Mouse (Mus musculus) heart, embryonic 16.5 days (tissue): ENCODE results near the gene Hoxa3. TPM values are rescaled to one million over a fixed set of nuclear protein-coding genes. Genes with fewer than 3 reads are reported as not detected.
A peak's percentile ranks its signal among the peaks of the same experiment; 100 is the strongest.

Experiments
- ATAC-seq: fragments of 200-750 bp; cut with Nextera tagmentation; replicated peaks from 2 replicates; pipeline ENCODE4 v1.8.0; 2017; ENCODE audit warnings: moderate number of reproducible peaks; ENCODE audit not compliant: insufficient read depth, low FRiP score; ENCODE audit errors: extremely low read depth
- H3K27ac ChIP-seq: fragments of 300-500 bp; sonication (generic); 2 replicates; pipeline ENCODE4 v1.5.1; 2014; ENCODE audit warnings: mild to moderate bottlenecking, low read length, control low read depth, moderate library complexity
- H3K27me3 ChIP-seq: fragments of 300-500 bp; sonication (generic); 2 replicates; pipeline ENCODE4 v1.6.1; 2014; ENCODE audit warnings: low read length, mixed read lengths; ENCODE audit not compliant: control insufficient read depth, insufficient read depth
- H3K36me3 ChIP-seq: fragments of 300-500 bp; sonication (generic); 2 replicates; pipeline ENCODE4 v1.6.1; 2014; ENCODE audit not compliant: control insufficient read depth, insufficient read depth
- H3K4me1 ChIP-seq: fragments of 300-500 bp; sonication (generic); 2 replicates; pipeline ENCODE4 v1.6.1; 2014; ENCODE audit warnings: low read length, mixed read lengths; ENCODE audit not compliant: control insufficient read depth, insufficient read depth
- H3K4me2 ChIP-seq: fragments of 300-500 bp; sonication (generic); 2 replicates; pipeline ENCODE4 v1.6.1; 2014; ENCODE audit warnings: low read depth, mild to moderate bottlenecking, control low read depth, low read length
- H3K4me3 ChIP-seq: fragments of 300-500 bp; sonication (generic); 2 replicates; pipeline ENCODE4 v1.5.1; 2014; ENCODE audit warnings: mild to moderate bottlenecking, control low read depth, low read length
- H3K9ac ChIP-seq: fragments of 300-500 bp; sonication (generic); 2 replicates; pipeline ENCODE4 v1.6.1; 2014; ENCODE audit warnings: low read length, control low read depth
- H3K9me3 ChIP-seq: fragments of 300-500 bp; sonication (generic); replicated peaks from 2 replicates; pipeline ENCODE4 v1.6.1; 2016; ENCODE audit warnings: low read length; ENCODE audit not compliant: control insufficient read depth
- WGBS: fragments of 180-500 bp; shearing (Covaris S2); extraction: QIAGEN DNeasy Blood & Tissue Kit; methylation state at CpG from one replicate; pipeline ENCODE4 v1.1.7; 2014; 5-methylcytosine and 5-hydroxymethylcytosine counted together
- polyA plus RNA-seq: library from polyadenylated mRNA; unstranded; fragments of >200 nt; fragmentation: Nextera tagmentation; extraction: Ambion mirVana; gene quantifications from 2 replicates; pipeline ENCODE4 v1.2.1, GENCODE M21; 2015

Hoxa3 gene
- polyA plus RNA-seq, 1 experiment from 2014 or later: 0.89 TPM

DNA sequence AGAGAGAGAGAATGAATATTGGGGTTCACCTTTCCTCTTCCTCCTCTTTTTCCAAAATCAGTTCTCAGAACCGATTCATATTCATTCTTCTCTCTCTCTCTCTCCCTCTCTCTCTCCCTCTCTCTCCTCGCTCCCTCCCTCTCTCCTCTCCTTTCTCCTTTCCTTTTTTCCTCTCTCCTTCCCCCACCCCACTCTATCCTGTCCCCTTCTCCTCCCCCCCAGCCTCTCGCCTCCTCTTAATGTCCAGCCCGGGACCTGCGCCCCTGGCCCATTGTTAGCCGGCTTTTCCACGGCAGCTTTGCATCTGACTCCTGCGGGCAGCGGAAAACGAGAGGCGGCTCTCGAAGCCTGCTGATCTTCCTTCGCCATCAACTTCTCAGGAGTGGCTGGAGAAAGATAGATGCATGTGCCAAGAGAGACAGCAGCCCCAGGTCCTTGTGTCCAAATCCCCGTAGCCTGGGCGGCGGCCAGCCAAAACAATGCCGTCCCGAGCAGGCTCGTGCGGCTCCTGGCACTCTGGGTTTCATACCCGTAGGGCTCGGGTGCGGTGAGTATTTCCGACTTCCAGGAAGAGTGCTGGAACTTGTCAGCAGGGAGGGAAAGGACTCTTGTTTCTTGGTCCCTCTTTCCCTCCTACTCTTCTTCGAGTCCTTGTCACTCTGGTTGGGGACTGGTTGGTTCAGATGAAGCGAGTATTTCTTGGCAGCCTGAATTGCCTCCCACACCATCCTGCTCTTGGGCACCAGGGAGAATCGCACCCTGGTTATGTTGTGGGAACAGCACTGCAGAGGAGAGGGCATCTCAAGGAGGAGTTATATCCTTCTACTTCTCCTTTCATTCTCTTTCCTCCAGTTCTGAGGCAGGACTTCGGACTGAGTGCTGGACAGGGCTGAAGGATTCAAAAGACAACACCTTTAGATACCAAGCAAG is 47.4 kb downstream of the Hoxa3 start:
- Histone ChIP-seq H3K4me1 (no peaks in the 10 kb centered on the region), H3K4me2 (peak overlapping the region; percentile 45), H3K36me3 (no peaks in the 10 kb centered on the region), H3K27me3 (peaks cover 78% of the 10 kb centered on the region), H3K9me3 (no peaks in the 10 kb centered on the region), H3K4me3 (peak overlapping the region; percentile 35), H3K27ac (peak overlapping the region; percentile 47), H3K9ac (peak overlapping the region; percentile 18; the same call in 1 of the 2 replicates)
- ATAC-seq: no peak
- 4% methylated on average over 28 of the region's 28 CpGs for WGBS

DNA sequence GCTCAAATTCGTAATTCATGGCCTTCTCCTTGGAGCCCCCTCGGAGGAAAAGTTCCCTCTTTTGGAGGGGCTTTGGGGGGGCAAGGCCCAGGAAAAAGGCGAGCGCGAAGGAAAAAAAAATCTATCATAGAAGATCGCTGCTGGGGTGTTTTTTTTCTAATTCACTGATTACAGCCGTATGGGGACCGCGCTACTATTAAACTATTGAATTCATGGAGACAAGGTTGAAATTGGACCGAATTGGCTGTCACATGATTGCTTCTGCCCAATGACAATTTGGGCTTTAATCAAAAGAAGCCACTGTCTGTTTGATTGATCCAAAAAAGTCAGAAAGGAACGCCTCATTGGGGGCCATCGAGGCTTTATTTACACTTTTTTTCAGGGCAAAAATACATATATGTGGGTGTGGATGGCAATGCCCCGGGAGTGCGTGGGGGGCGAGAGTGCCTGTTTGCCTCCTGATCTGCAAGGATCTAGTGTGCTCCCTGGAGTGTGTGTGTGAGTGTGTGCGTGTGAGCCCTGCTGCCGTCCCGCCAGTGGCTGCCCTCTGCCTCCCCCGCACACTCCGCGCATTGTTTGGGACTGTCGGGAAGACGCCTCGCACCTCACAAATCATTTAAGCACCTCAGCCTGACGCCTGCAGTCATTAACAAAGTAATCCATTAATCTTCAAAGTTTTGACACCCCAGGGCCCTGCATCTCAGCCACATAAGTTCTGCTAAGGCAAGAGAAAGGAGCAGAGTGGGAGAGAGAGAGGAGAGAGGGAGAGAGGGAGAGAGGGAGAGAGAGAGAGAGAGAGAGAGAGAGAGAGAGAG is 48.3 kb downstream of the Hoxa3 start, which contains the start of gene Hoxa2:
TSS of gene Hoxa2 (minus strand) at position 206 of the 815 bp plus-strand sequence.
- Histone ChIP-seq H3K27me3 (peaks cover 76% of the 10 kb centered on the region), H3K27ac (peak within 1 kb of the TSS; percentile 61), H3K9ac (peak within 1 kb of the TSS; percentile 62), H3K9me3 (no peaks in the 10 kb centered on the region), H3K4me1 (0 out of 2 replicates have a peak, but pooled peaks cover 2% of the 10 kb centered on the region), H3K4me3 (peak within 1 kb of the TSS; percentile 45), H3K36me3 (no peaks in the 10 kb centered on the region), H3K4me2 (peak within 1 kb of the TSS; percentile 45)
- 2% methylated on average over 25 of the region's 25 CpGs for WGBS
- ATAC-seq: no peak

DNA sequence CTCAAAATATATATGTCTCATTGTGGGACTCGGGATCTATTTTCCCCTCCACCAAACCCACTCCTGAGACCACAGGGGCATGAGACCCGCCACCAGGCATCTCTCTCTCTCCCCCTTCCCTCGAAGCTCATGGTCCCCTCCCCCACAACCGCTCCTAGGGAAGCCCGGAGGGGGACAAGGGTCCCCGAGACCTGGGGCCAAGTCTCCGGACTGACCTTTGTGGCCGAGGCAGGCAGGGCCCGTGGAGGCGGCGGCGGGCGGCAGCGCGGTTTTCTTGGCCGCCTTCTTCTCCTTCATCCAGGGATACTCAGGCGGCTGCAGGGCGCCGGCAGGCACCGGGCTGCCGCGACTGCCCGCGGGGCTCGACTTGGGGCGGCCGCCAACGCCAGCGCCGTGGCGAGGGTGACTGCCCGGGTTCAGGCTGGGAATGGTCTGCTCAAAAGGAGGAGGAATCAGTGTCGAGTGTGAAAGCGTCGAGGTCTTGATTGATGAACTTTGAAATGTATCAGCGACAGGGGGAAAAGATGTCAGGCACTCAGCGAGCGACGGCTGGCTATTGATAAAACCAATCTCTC is 49.0 kb downstream of the Hoxa3 start:
- H3K4me1 ChIP-seq: peaks cover 4% of the 10 kb centered on the region; the same call in 1 of the 2 replicates
- 2% methylated on average over 39 of the region's 39 CpGs for WGBS
- no peaks in the 10 kb centered on the region for H3K9me3 ChIP-seq
- peak overlapping the region; percentile 45 for H3K4me3 ChIP-seq
- H3K36me3 ChIP-seq: no peaks in the 10 kb centered on the region
- peaks cover 76% of the 10 kb centered on the region for H3K27me3 ChIP-seq
- peak overlapping the region; percentile 58 for H3K27ac ChIP-seq
- peak overlapping the region; percentile 62 for H3K9ac ChIP-seq
- peak overlapping the region; percentile 45 for H3K4me2 ChIP-seq
- ATAC-seq: no peak

DNA sequence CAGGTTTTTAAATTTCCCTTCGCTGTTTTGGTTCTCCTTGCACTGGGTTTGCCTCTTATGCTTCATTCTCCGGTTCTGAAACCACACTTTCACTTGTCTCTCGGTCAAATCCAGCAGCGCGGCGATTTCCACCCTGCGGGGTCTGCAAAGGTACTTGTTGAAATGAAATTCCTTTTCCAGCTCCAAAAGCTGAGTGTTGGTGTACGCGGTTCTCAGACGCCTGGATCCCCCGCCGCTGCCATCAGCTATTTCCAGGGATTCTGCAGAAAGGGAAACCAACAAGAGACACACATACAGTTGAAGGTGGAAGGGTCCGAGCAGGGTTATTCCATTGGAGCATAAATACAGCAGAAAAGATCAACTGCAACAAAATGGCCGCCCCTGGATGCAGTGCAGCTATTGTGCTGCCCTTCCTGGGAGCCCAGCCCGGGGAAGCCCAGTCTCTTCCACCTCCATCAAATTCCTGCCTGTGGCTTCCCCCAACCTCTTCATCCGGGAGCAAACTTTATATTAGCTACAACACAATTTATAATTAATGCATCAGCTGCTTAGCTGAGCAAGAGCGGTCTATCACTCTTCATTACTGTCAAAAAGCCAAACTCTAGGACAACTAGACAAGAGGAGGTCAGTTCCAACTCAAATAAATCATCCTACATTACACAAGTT is 49.6 kb downstream of the Hoxa3 start:
- ATAC-seq: no peak
- Histone ChIP-seq H3K27me3 (peaks cover 79% of the 10 kb centered on the region), H3K27ac (peak overlapping the region; percentile 61), H3K4me2 (peak overlapping the region; percentile 36), H3K4me1 (peaks cover 7% of the 10 kb centered on the region; the same call in 1 of the 2 replicates), H3K9ac (peak overlapping the region; percentile 44; the same call in 1 of the 2 replicates), H3K9me3 (no peaks in the 10 kb centered on the region), H3K36me3 (no peaks in the 10 kb centered on the region), H3K4me3 (peak overlapping the region; percentile 45)
- 10% methylated on average over 17 of the region's 17 CpGs for WGBS

DNA sequence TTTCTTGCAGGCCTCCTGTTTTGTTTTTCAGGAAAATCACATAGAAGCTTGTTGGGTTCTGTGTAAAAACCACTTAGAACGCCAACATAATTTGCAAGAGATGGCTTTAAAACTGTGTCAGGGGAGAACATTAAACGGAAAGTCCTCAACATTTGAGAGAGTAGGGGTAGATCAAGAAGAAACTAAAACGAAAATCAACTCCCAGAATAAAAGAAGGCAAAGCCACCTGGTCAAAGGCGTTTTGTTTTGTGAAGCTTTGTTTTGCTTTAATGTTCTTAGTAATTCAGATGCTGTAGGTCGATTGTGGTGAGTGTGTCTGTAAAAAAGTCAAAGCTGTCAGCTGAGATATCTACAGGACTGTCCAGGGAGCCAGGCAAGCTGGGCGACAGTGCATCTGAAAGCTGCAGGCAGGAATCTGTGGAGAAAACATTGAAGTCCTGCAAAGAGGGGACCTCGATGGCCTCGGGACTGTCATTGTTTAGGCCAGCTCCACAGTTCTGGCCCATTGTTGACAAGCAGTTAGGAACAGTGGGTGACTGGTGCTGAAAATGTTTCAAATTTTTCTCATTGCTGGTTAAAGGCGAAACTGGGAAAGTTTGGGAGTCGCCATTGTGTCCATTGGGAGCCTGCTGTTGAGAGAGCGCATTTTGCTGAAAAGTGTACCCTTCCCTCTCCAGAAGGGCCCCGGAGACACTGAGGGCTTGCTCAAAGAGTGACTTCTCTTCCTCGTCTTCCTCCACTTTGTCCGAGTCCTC is 50.3 kb downstream of the Hoxa3 start:
- 16% methylated on average over 14 of the region's 14 CpGs for WGBS
- peaks cover 79% of the 10 kb centered on the region for H3K27me3 ChIP-seq

DNA sequence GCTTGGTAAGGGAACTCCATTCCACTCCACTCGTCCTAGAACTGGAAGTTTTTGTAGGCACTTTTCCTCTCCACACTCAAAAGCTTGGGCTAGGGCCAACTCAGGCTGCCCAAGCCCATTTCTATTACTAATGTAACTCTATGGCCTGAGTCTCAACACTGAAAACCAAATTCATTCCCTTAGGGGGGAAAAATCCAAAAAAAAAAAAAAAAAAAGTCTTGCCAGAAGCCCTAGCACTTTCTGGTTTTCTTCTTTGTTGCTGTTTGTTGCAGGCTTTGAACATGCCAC is 51.1 kb downstream of the Hoxa3 start:
- Histone ChIP-seq H3K4me3 (no peak overlapping the region), H3K4me1 (peaks cover 10% of the 10 kb centered on the region), H3K9ac (no peak overlapping the region), H3K27ac (no peak overlapping the region), H3K27me3 (peaks cover 80% of the 10 kb centered on the region), H3K9me3 (no peaks in the 10 kb centered on the region), H3K36me3 (no peaks in the 10 kb centered on the region), H3K4me2 (peak overlapping the region; percentile 38; the same call in 1 of the 2 replicates)
- 36% methylated on average over 1 of the region's 1 CpGs for WGBS
- no peak for ATAC-seq

More for the DNA sequence above, 50.3 kb downstream of the Hoxa3 start:
- Histone ChIP-seq H3K4me1 (peaks cover 10% of the 10 kb centered on the region), H3K4me3 (peak overlapping the region; percentile 45), H3K9me3 (no peaks in the 10 kb centered on the region), H3K27ac (peak overlapping the region; percentile 61), H3K9ac (peak overlapping the region; percentile 20; the same call in 1 of the 2 replicates), H3K36me3 (no peaks in the 10 kb centered on the region), H3K4me2 (peak overlapping the region; percentile 36)
- no peak for ATAC-seq

DNA sequence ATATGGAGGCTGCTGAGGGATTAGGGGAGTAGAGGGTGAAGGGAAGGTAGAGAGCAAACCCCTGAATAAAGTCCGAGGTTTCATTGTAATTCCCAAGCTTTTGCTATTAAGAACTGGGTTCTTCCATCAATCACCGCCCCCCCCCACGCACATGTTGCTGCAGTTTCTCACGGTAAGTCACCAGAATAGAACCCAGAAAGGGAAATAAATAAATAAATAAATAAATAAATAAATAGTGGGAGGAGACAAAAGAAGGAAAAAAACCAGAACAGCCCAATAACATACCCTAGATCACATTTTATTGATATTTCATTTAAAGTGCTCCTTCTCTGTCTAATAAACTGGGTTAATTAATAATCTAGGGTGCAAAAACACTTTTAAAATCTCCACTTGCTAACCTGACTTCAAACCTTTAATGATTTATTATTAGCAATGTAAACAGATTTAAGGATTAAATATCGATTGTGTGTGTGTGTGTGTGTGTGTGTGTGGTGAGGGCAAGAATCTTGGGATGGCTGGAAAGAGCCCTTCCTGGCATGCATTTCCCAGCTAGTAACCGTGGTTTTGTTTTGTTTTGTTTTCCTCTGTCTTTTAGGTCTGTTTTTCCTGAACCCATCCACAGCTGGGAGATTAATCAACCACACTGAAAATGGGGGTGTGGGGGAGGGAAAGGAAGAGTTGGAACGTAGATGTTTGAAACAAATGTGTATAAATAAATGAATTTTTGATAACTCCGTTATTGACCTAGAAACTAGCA is 51.6 kb downstream of the Hoxa3 start:
- WGBS: 18% methylated on average over 8 of the region's 8 CpGs
- Histone ChIP-seq H3K4me2 (peak overlapping the region; percentile 76; the same call in 1 of the 2 replicates), H3K4me1 (peaks cover 10% of the 10 kb centered on the region), H3K4me3 (peak overlapping the region; percentile 8), H3K36me3 (no peaks in the 10 kb centered on the region), H3K9ac (no peak overlapping the region), H3K9me3 (no peaks in the 10 kb centered on the region), H3K27ac (peak overlapping the region; percentile 47; the same call in 1 of the 2 replicates), H3K27me3 (peaks cover 81% of the 10 kb centered on the region)
- no peak for ATAC-seq
